Mouse (Mus musculus) left cerebral cortex, postnatal 14 days (tissue): ENCODE measurements around the gene Agt. TPM values are rescaled to one million over a fixed set of nuclear protein-coding genes. Genes with fewer than 3 reads are reported as not detected.

Source experiments
- DNase-seq, 2 experiments: peaks; one replicate each; pipeline ENCODE4 v3.0.0; 2021 to 2022; ENCODE audit warnings: low spot score in 2 of 2, mixed read lengths in 1 of 2
- intact Hi-C: fragments of 180-260 bp; cut with DNase I; formaldehyde crosslinking; loops from one replicate; pipeline ENCODE4 v1.15.1; 2025
- total RNA-seq, 2 experiments: library from RNA; stranded (reverse); gene quantifications; 2 replicates each; pipeline ENCODE4 v1.2.3; 2021

Gene Agt
- total RNA-seq, 2 experiments from 2014 or later, result 13.3 to 20.7 TPM

DNA sequence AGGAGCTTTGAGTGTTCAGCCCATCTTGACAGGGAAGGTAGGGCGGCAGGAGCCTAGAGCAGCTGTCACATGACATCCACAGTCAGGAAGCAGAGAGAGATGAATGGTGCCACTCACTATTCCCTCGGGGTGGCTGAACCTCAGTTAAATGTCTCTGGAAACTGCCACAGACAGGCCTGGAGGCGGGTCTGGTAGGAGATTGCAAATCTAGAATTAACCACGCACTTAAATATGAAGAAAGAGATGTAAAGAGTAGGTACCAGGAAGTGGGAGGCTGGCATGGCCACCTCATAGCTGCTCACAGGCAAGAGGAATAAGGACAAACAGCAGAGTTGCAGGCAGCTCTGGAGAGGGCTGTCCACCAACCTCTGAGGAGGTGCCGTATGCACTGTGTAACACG lies 52.4 kb downstream of the Agt start:
- intact Hi-C loops, result no loop called here

DNA sequence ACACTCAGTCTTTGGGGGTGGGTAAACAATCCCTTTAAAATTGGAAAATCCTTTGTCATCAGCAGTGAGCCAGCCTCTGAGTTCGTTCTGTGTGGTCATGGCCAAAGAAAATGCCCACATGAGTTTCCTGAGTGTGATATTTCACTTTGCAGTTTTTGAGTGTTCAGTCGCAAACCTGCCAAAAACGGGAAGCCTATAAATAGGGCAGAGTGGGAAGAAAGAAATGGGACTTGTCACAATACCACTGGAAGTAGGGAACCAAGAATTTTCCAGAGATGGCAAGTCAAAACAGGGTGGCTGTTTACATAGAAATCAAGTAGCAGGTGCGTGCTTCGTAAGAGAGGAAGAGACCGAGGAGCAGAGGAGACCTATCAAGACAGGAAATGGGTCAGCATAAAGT lies 53.0 kb downstream of the Agt start:
- intact Hi-C loops, result no loop called here
- DNase-seq, result peak; percentile 66 to 88

More for the DNA sequence above, 52.4 kb downstream of the Agt start:
- DNase-seq, result no peak

DNA sequence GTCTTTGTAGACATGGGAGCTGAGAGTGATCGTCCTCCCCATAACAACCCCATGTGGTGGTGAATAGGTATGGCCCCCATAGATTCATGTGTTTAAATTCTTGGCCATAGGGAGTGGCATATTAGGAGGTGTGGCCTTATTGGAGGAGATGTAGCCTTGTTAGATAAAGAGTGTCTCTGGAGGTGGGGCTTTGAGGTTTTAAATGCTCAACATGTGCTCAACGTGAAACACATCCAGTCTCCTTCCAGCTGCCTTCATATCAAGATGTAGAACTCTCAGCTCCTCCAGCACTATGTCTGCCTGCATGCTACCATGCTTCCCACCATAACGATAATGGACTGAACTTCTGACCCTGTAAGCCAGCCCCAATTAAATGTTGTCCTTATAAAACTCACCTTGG lies 53.5 kb downstream of the Agt start:
- intact Hi-C loops, result no loop called here
- DNase-seq, result no peak

DNA sequence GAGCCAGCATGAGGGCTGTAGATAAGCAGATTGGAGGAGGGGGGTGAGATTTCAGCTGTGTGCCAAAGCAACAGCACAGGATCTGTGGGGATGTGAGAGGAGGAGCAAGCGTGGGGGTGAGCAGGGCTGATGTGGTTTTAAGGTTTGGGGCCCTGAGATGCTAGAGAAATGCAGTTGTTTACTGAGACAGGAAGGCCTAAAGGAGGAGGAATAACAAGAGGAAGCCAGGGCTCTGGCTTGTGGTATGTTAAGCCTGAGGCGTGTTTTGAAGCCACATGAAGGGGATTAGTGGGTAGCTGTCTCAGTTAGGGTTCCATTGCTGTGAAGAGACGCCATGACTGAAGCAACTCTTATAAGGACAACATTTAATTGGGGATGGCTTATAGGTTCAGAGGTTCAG lies 60.4 kb downstream of the Agt start:
- DNase-seq, result no peak
- intact Hi-C loops, result loop anchor here (10.0 kb wide), 1 partner anchor 114 kb away; no protein-coding TSS in a partner anchor

DNA sequence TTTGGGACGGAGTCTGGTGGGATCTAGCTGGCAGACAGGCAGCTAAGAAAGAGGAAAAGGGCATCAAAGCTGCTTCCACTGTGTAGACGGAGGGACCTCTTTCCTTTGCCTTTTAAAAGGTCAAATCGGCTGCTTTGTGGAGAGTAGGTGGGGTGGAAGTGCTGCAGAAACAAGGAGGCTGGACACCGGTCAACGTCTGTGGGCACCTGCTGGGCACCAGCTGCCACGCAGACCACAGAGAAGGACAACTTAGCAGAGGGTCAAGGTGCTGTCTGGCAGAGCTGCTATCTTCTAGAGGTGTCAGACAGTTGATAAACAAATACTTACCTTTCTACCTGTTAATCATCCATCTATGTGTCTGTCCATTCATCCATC lies 61.2 kb downstream of the Agt start:
- intact Hi-C loops, result loop anchor here (10.0 kb wide), 1 partner anchor 114 kb away; no protein-coding TSS in a partner anchor
- DNase-seq, result no peak

DNA sequence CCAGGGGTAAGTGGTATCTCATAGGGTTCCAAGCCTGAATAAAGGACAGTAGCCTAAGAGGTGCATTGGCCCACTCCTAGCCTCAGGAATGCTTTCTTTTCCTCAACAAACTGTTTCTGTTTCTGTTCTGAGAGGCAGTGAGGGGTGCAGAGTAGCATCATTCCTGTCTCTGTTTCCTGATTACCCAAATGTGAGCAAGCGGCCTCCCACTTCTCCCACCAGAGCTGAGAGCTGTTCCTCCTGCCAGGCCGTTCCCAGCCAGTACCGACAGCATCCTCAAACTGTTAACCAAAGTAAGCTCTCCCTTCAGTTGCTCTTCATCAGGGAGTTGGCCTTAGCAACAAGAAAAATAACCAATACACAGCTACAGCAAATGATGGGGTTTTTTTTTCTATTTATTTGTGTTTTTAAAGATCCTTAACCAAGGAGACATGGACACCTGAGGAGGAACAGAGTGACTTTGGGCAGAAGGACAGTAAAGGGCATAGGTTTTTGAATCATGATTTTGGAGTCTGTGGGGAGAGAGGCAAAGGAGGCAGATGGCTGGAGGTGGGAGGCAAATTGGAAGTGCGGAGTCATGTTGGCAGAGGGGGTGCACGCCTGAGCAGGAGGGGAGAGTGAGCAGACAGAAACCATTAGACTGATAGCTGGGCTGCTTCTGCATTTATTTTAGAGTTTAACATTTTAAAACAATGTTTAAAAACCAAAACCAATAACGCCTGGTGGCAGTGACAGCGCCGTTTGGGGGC lies 61.8 kb downstream of the Agt start:
- intact Hi-C loops, result loop anchor here (10.0 kb wide), 1 partner anchor 113 kb away; no protein-coding TSS in a partner anchor
- peak; percentile 64 to 77 for DNase-seq

Other genes with a start within 250 kb of the Agt start
- gene Pgbd5, start 130.0 kb downstream of the Agt start, total RNA-seq, result 100 to 1,000 TPM; 162 to 176 TPM
- 10 to 100 TPM; 30.4 to 32.1 TPM for gene Cog2, start 48.9 kb downstream of the Agt start, total RNA-seq
- gene Capn9, start 6.4 kb upstream of the Agt start, total RNA-seq, result not detected
- 10 to 100 TPM; 50.4 to 60.0 TPM for gene 2310022B05Rik, start 93.7 kb upstream of the Agt start, total RNA-seq
- 10 to 100 TPM; 50.6 TPM for gene Ttc13, start 152.3 kb upstream of the Agt start, total RNA-seq
- gene Arv1, start 152.4 kb upstream of the Agt start, total RNA-seq, result 10 to 100 TPM; 11.0 to 14.8 TPM
- gene Fam89a, start 182.1 kb upstream of the Agt start, total RNA-seq, result under 1 TPM; 0.34 to 0.62 TPM
- 1 to 10 TPM; 5.1 to 5.8 TPM for gene Trim67, start 223.4 kb upstream of the Agt start, total RNA-seq